Mouse (Mus musculus) neural tube, embryonic 14.5 days (tissue): ENCODE results near the gene B9d1. TPM values are rescaled to one million over a fixed set of nuclear protein-coding genes. Genes with fewer than 3 reads are reported as not detected.

ENCODE experiments used
- polyA plus RNA-seq: library from polyadenylated mRNA; unstranded; fragments of >200 nt; fragmentation: Nextera tagmentation; extraction: Ambion mirVana; gene quantifications from 2 replicates; pipeline ENCODE4 v1.2.1, GENCODE M21; 2014

B9d1 gene
- polyA plus RNA-seq, 1 experiment from 2014 or later, result 36.9 TPM

Other genes with a start within 250 kb of the B9d1 start
- 29.1 and 36.9 TPM in 2 replicates for gene Aldh3a2, start 237.7 kb upstream of the B9d1 start, polyA plus RNA-seq
- gene Slc47a2, start 162.3 kb upstream of the B9d1 start, polyA plus RNA-seq, result not detected in 2 replicates
- 0.19 TPM in 1 of 2 replicates, not detected in the other for gene Slc47a1, start 126.8 kb upstream of the B9d1 start, polyA plus RNA-seq
- 7.2 and 9.3 TPM in 2 replicates for gene Rnf112, start 51.0 kb upstream of the B9d1 start, polyA plus RNA-seq
- gene Mfap4, start 19.7 kb upstream of the B9d1 start, polyA plus RNA-seq, result 6.1 and 52.7 TPM in 2 replicates
- 52.8 and 65.7 TPM in 2 replicates for gene Mapk7, start 10.7 kb upstream of the B9d1 start, polyA plus RNA-seq
- 69.7 and 74.8 TPM in 2 replicates for gene Epn2, start 74.5 kb downstream of the B9d1 start, polyA plus RNA-seq
- gene Grap, start 148.1 kb downstream of the B9d1 start, polyA plus RNA-seq, result 4.7 and 11.7 TPM in 2 replicates
- 0.15 and 0.23 TPM in 2 replicates for gene Fam83g, start 178.9 kb downstream of the B9d1 start, polyA plus RNA-seq
- not detected in 2 replicates for gene Slc5a10, start 215.7 kb downstream of the B9d1 start, polyA plus RNA-seq